Mouse (Mus musculus) neural tube, embryonic 14.5 days (tissue): ENCODE results near the gene Cacng2. TPM values are rescaled to one million over a fixed set of nuclear protein-coding genes. Genes with fewer than 3 reads are reported as not detected.

Experiments
- ATAC-seq: fragments of 200-750 bp; cut with Nextera tagmentation; 2 replicates; pipeline ENCODE4 v1.8.0; 2017; ENCODE audit warnings: low read depth, mild to moderate bottlenecking, moderate TSS enrichment, moderate library complexity
- H3K27ac ChIP-seq: fragments of 300-500 bp; sonication (generic); 2 replicates; pipeline ENCODE4 v1.5.1; 2014; ENCODE audit warnings: low read depth, mild to moderate bottlenecking, control low read depth, low read length, moderate library complexity, mixed read lengths
- H3K27me3 ChIP-seq: fragments of 300-500 bp; sonication (generic); 2 replicates; pipeline ENCODE4 v1.6.1; 2014; ENCODE audit warnings: low read length; ENCODE audit not compliant: control insufficient read depth, insufficient read depth
- H3K36me3 ChIP-seq: fragments of 300-500 bp; sonication (generic); 2 replicates; pipeline ENCODE4 v1.6.1; 2014; ENCODE audit warnings: low read length, mixed read lengths; ENCODE audit not compliant: control insufficient read depth, insufficient read depth
- H3K4me1 ChIP-seq: fragments of 300-500 bp; sonication (generic); 2 replicates; pipeline ENCODE4 v1.6.1; 2014; ENCODE audit warnings: low read length; ENCODE audit not compliant: control insufficient read depth, insufficient read depth
- H3K4me2 ChIP-seq: fragments of 300-500 bp; sonication (generic); 2 replicates; pipeline ENCODE4 v1.6.1; 2014; ENCODE audit warnings: mild to moderate bottlenecking, low read depth, low read length, control low read depth
- H3K4me3 ChIP-seq: fragments of 300-500 bp; sonication (generic); 2 replicates; pipeline ENCODE4 v1.5.1; 2014; ENCODE audit warnings: low read depth, low read length, control low read depth, mixed read lengths
- H3K9ac ChIP-seq: fragments of 300-500 bp; sonication (generic); replicated peaks from 2 replicates; pipeline ENCODE4 v1.6.1; 2014; ENCODE audit warnings: low read depth, mild to moderate bottlenecking, control low read depth, low read length, mixed read lengths
- H3K9me3 ChIP-seq: fragments of 300-500 bp; sonication (generic); 2 replicates; pipeline ENCODE4 v1.6.1; 2016; ENCODE audit warnings: low read length; ENCODE audit not compliant: control insufficient read depth
- WGBS: fragments of 180-500 bp; shearing (Covaris S2); extraction: QIAGEN DNeasy Blood & Tissue Kit; methylation state at CpG from one replicate; pipeline ENCODE4 v1.1.7; 2014; 5-methylcytosine and 5-hydroxymethylcytosine counted together
- polyA plus RNA-seq: library from polyadenylated mRNA; unstranded; fragments of >200 nt; fragmentation: Nextera tagmentation; extraction: Ambion mirVana; gene quantifications from 2 replicates; pipeline ENCODE4 v1.2.1, GENCODE M21; 2014

Cacng2 gene
- polyA plus RNA-seq, 1 experiment from 2014 or later = 21.0 TPM

GRCm38 (mm10) chr15:78049933-78050332 lies 69.9 kb downstream of the Cacng2 start:
- Histone ChIP-seq H3K27ac (no peak overlapping the region), H3K36me3 (no peaks in the 10 kb centered on the region), H3K27me3 (no peaks in the 10 kb centered on the region; the same call in 1 of the 2 replicates), H3K4me3 (no peak overlapping the region), H3K9me3 (no peaks in the 10 kb centered on the region), H3K9ac (no peak overlapping the region), H3K4me2 (no peak overlapping the region), H3K4me1 (no peaks in the 10 kb centered on the region)
- 85% methylated on average over 2 of the region's 2 CpGs for WGBS
- no peak for ATAC-seq

- no peak overlapping the region for H3K9ac ChIP-seq
- no peaks in the 10 kb centered on the region; the same call in 1 of the 2 replicates for H3K27me3 ChIP-seq
- H3K4me2 ChIP-seq = no peak overlapping the region
- no peak overlapping the region for H3K27ac ChIP-seq
- no peak for ATAC-seq
- no peaks in the 10 kb centered on the region for H3K4me1 ChIP-seq
- H3K9me3 ChIP-seq = no peaks in the 10 kb centered on the region
- H3K4me3 ChIP-seq = no peak overlapping the region
- WGBS = 55% methylated on average over 7 of the region's 7 CpGs
- H3K36me3 ChIP-seq = no peaks in the 10 kb centered on the region
Observed at GRCm38 (mm10) chr15:78045842-78046241, 74.0 kb downstream of the Cacng2 start.

DNA sequence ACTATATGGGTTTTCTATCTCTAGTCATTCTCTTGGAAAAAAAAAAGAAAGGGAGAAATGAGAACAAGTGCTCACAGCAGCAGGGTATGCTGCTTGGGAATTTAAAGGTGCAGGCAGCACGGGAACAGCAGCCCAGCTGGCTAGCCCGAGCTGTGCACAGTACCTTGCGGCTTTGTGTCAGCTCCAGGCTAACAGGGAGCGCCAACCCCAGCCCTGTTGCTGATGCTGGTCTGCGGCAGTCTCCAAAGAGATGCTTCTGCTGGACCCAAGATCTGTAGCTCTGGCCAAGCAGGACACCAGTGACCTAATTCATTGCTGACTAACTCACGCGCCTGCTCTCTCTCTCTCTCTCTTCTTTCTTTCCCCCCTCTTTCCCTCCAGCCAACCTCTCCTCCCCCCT lies 74.5 kb downstream of the Cacng2 start:
- 63% methylated on average over 7 of the region's 7 CpGs for WGBS
- no peak overlapping the region for H3K4me2 ChIP-seq
- no peaks in the 10 kb centered on the region for H3K4me1 ChIP-seq
- no peak overlapping the region for H3K9ac ChIP-seq
- H3K4me3 ChIP-seq = no peak overlapping the region
- ATAC-seq = no peak
- no peak overlapping the region; the same call in 1 of the 2 replicates for H3K27ac ChIP-seq
- no peaks in the 10 kb centered on the region for H3K9me3 ChIP-seq
- no peaks in the 10 kb centered on the region for H3K36me3 ChIP-seq
- H3K27me3 ChIP-seq = no peaks in the 10 kb centered on the region; the same call in 1 of the 2 replicates

GRCm38 (mm10) chr15:78044826-78045225 lies 75.0 kb downstream of the Cacng2 start:
- H3K36me3 ChIP-seq = no peaks in the 10 kb centered on the region
- no peak for ATAC-seq
- no peaks in the 10 kb centered on the region for H3K4me1 ChIP-seq
- H3K9me3 ChIP-seq = no peaks in the 10 kb centered on the region
- 72% methylated on average over 6 of the region's 6 CpGs for WGBS
- no peak overlapping the region for H3K4me3 ChIP-seq
- no peaks in the 10 kb centered on the region; the same call in 1 of the 2 replicates for H3K27me3 ChIP-seq
- no peak overlapping the region for H3K27ac ChIP-seq
- no peak overlapping the region for H3K9ac ChIP-seq
- no peak overlapping the region for H3K4me2 ChIP-seq

DNA sequence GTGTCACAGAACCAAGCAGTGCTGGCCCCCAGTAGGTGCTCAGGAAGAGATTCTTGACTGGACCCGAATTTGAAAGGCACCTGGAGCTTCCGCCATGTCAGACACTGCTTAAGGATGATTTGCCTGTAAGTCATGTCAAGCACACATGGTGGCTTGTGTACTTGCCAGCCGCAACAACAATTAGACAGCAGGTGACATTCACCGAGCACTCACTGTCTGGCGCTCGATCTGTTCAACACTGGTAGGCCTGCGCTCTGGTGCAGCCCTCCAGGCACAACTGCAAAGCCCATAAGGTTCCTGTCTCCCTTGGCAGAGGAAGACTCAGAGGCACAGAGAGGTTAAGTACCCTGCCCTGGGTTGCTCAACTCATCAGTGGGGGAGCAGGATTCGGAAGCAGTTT lies 77.1 kb downstream of the Cacng2 start:
- H3K4me3 ChIP-seq = no peak overlapping the region
- no peaks in the 10 kb centered on the region for H3K9me3 ChIP-seq
- H3K27me3 ChIP-seq = no peaks in the 10 kb centered on the region; the same call in 1 of the 2 replicates
- H3K36me3 ChIP-seq = no peaks in the 10 kb centered on the region
- WGBS = 88% methylated on average over 8 of the region's 8 CpGs
- no peaks in the 10 kb centered on the region for H3K4me1 ChIP-seq
- H3K4me2 ChIP-seq = no peak overlapping the region
- H3K9ac ChIP-seq = no peak overlapping the region
- ATAC-seq = no peak
- H3K27ac ChIP-seq = no peak overlapping the region

GRCm38 (mm10) chr15:78037626-78038025 lies 82.2 kb downstream of the Cacng2 start:
- Histone ChIP-seq H3K9ac (no peak overlapping the region), H3K4me1 (no peaks in the 10 kb centered on the region), H3K9me3 (no peaks in the 10 kb centered on the region), H3K27ac (no peak overlapping the region), H3K27me3 (no peaks in the 10 kb centered on the region), H3K36me3 (no peaks in the 10 kb centered on the region), H3K4me2 (no peak overlapping the region), H3K4me3 (no peak overlapping the region)
- WGBS = 94% methylated on average over 10 of the region's 10 CpGs
- ATAC-seq = no peak

GRCm38 (mm10) chr15:78036586-78036985 lies 83.2 kb downstream of the Cacng2 start:
- Histone ChIP-seq H3K27ac (no peak overlapping the region), H3K27me3 (no peaks in the 10 kb centered on the region), H3K9me3 (no peaks in the 10 kb centered on the region), H3K9ac (no peak overlapping the region), H3K4me1 (no peaks in the 10 kb centered on the region), H3K4me3 (no peak overlapping the region), H3K4me2 (no peak overlapping the region), H3K36me3 (no peaks in the 10 kb centered on the region)
- 72% methylated on average over 2 of the region's 2 CpGs for WGBS
- ATAC-seq = no peak

DNA sequence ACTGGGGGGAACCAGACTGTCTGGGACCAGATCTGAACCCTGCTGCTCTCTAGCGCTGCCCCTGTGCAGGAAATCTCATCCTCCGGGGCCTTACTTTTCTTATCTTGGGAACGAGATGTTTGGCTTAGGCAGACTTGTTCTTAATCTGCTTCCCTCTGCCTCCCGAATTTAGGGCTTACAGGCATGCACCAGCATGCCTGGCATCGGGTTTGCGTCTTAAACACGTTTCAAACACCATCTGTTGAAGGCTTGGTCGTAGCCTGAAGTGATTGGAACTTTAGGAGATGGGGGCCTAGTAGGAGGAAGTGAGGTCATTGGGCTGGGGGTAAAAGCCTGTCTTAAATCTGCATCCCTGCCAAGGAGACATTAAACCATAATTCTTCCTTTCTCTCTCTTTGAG lies 89.9 kb downstream of the Cacng2 start:
- H3K4me3 ChIP-seq = no peak overlapping the region
- no peaks in the 10 kb centered on the region for H3K27me3 ChIP-seq
- H3K27ac ChIP-seq = no peak overlapping the region
- no peak overlapping the region for H3K9ac ChIP-seq
- H3K36me3 ChIP-seq = no peaks in the 10 kb centered on the region
- 72% methylated on average over 8 of the region's 8 CpGs for WGBS
- H3K9me3 ChIP-seq = no peaks in the 10 kb centered on the region
- H3K4me2 ChIP-seq = no peak overlapping the region
- ATAC-seq = no peak
- H3K4me1 ChIP-seq = no peaks in the 10 kb centered on the region

- Histone ChIP-seq H3K4me2 (no peak overlapping the region), H3K9ac (no peak overlapping the region), H3K27me3 (no peaks in the 10 kb centered on the region), H3K4me3 (no peak overlapping the region), H3K4me1 (no peaks in the 10 kb centered on the region), H3K9me3 (no peaks in the 10 kb centered on the region), H3K27ac (no peak overlapping the region), H3K36me3 (no peaks in the 10 kb centered on the region)
- WGBS = 90% methylated on average over 6 of the region's 6 CpGs
- ATAC-seq = no peak
Observed at GRCm38 (mm10) chr15:78026521-78026920, 93.3 kb downstream of the Cacng2 start.

GRCm38 (mm10) chr15:78024211-78024610 lies 95.6 kb downstream of the Cacng2 start:
- Histone ChIP-seq H3K9ac (no peak overlapping the region), H3K4me1 (no peaks in the 10 kb centered on the region), H3K27ac (no peak overlapping the region), H3K4me3 (no peak overlapping the region), H3K4me2 (no peak overlapping the region), H3K9me3 (no peaks in the 10 kb centered on the region), H3K36me3 (no peaks in the 10 kb centered on the region), H3K27me3 (no peaks in the 10 kb centered on the region)
- WGBS = 80% methylated on average over 4 of the region's 4 CpGs
- no peak for ATAC-seq
